Mouse (Mus musculus) erythroblast, embryonic 14.5 days (primary cell): ENCODE measurements around the gene Fads3.

Source experiments
- GATA1 ChIP-seq: IDR thresholded peaks from 2 replicates; pipeline ENCODE4 v1.6.1; 2012; ENCODE audit warnings: low read length, inconsistent platforms, mixed read lengths
- TAL1 ChIP-seq: IDR thresholded peaks from 3 replicates; pipeline ENCODE4 v1.6.1; 2012; ENCODE audit warnings: low read length, inconsistent platforms, mixed read lengths

DNA sequence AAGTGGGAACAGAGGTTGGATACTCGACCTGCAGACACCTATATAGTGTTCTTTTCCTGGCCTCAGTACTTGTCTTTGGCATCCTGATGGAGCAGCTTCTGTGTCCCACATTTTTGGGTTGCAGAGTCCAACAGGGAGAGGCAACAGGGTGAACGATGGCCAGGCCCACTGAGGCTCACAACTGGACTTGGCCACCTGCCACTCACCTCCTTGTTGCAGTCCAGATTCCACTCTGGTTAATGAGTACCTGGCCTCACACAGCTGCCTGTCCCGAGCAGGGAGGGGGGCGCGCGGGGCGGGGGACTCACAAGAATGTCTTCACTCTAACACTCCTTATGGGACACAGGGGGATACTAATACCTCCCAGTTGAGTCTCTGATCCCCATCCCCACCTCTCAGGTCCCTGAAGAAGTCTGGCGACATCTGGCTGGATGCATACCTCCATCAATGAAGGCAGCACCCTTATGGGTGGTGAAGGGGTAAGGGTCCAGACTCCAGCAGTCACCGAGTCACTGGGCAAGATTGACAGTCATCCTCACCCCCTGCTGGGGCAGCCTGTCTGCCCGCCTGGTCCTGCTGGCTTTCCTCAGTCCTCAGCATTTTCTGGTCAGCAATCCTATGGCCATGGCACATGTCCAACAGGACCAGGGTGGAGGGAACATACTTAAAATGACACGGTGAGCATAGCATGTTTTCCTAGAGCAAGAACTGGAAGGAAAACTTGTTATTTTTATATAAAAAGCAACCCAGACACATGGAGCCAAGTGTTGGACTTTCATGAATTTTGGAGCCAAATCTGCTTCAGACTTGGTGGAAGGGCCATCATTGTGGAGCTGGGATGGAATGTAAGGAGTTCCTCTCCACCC, 16.4 kb downstream of the Fads3 start:
- TF ChIP-seq TAL1 (no peak), GATA1 (no peak)
